8 mouse cellular contexts compared by ENCODE assay signal in genomic region chr16:37539611-37540580, GRCm38 (mm10). TPM values are rescaled to one million over a fixed set of nuclear protein-coding genes. Genes with fewer than 3 reads are reported as not detected.
DNase-seq lines count a peak whose midpoint lies in the region; ATAC-seq and TF ChIP-seq lines count a peak whose summit lies in the region.

Gene Gtf2e1, minus strand, starts transcription at chr16:37539789.
Gene Rabl3, plus strand, starts transcription at chr16:37539885.

- WGBS in hindbrain, embryonic 10.5 days = 2% methylated on average over 41 of the region's 41 CpGs
- WGBS in lung, postnatal 0 days = 2% methylated on average over 41 of the region's 41 CpGs

- TF ChIP-seq CTCF in lung, postnatal 0 days (IDR thresholded peaks at IDR 0.05) = peak; percentile 28

- peak within 1 kb of the TSS; percentile 90 for H3K4me3 ChIP-seq in hindbrain, embryonic 10.5 days
- H3K4me3 ChIP-seq in lung, postnatal 0 days (ENCODE audit: low read depth, low read length) = peak within 1 kb of the TSS; percentile 61

- H3K27ac ChIP-seq in hindbrain, embryonic 10.5 days = peak within 1 kb of the TSS; percentile 99
- peak within 1 kb of the TSS; percentile 87 for H3K27ac ChIP-seq in lung, postnatal 0 days (ENCODE audit: low read length)

- H3K9me3 ChIP-seq in hindbrain, embryonic 10.5 days = no peaks in the 10 kb centered on the region
- no peaks in the 10 kb centered on the region for H3K9me3 ChIP-seq in lung, postnatal 0 days (ENCODE audit: low read length)

- H3K9ac ChIP-seq in lung, postnatal 0 days (replicated peaks; ENCODE audit: low read depth) = peak within 1 kb of the TSS; percentile 83

- peak; percentile 97 for DNase-seq in MN1 (ENCODE audit: low spot score)
- DNase-seq in cerebellum, adult 9-10 months = peak; percentile 99
- DNase-seq in hindbrain, embryonic 10.5 days (ENCODE audit: low spot score) = peak; percentile 96
- DNase-seq in layer of hippocampus, adult 9-11 months = peak; percentile 99
- peak; percentile 99 for DNase-seq in lung, postnatal 0 days (ENCODE audit: low spot score)
- DNase-seq in ovary, postnatal 14 days (ENCODE audit: low spot score) = peak; percentile 94
- peak; percentile 95 for DNase-seq in thymus, postnatal 14 days

- H3K36me3 ChIP-seq in hindbrain, embryonic 10.5 days = peaks cover 20% of the 10 kb centered on the region
- no peaks in the 10 kb centered on the region; the same call in 1 of the 2 replicates for H3K36me3 ChIP-seq in lung, postnatal 0 days (ENCODE audit: insufficient read depth, low read length)

- peak; percentile 97 for ATAC-seq in frontal cortex, adult (ENCODE audit: low TSS enrichment)
- peak; percentile 100 for ATAC-seq in lung, postnatal 0 days

- 0 out of 2 replicates have a peak, but pooled peaks have one; percentile 12 for TF ChIP-seq EP300 in lung, postnatal 0 days (IDR thresholded peaks at IDR 0.05)

- peaks cover 23% of the 10 kb centered on the region for H3K4me1 ChIP-seq in hindbrain, embryonic 10.5 days (replicated peaks)
- H3K4me1 ChIP-seq in lung, postnatal 0 days (ENCODE audit: insufficient read depth, low read depth, low read length) = peaks cover 7% of the 10 kb centered on the region; the same call in 1 of the 2 replicates

- no peaks in the 10 kb centered on the region for H3K27me3 ChIP-seq in hindbrain, embryonic 10.5 days (ENCODE audit: insufficient read depth, poor library complexity, severe bottlenecking)
- H3K27me3 ChIP-seq in lung, postnatal 0 days (replicated peaks; ENCODE audit: insufficient read depth, low read length) = no peaks in the 10 kb centered on the region

- peak within 1 kb of the TSS; percentile 84 for H3K4me2 ChIP-seq in lung, postnatal 0 days (replicated peaks; ENCODE audit: low read depth, low read length)

RNA-seq across cellular contexts. Expression of gene Gtf2e1, which starts in this region (rescaled TPM):
- polyA plus RNA-seq in hindbrain, embryonic 10.5 days (2016; fragmentation: Nextera tagmentation; extraction: Ambion mirVana) = 47.5 and 49.5 TPM in 2 replicates
- polyA plus RNA-seq in lung, postnatal 0 days (2015; fragmentation: Nextera tagmentation; extraction: Ambion mirVana) = 9.5 and 10.4 TPM in 2 replicates

RNA-seq across cellular contexts. Expression of gene Rabl3, which starts in this region (rescaled TPM):
- polyA plus RNA-seq in hindbrain, embryonic 10.5 days (2016; fragmentation: Nextera tagmentation; extraction: Ambion mirVana) = 38.3 and 40.5 TPM in 2 replicates
- polyA plus RNA-seq in lung, postnatal 0 days (2015; fragmentation: Nextera tagmentation; extraction: Ambion mirVana) = 11.3 and 12.0 TPM in 2 replicates

Comparison
In these comparisons a context has a peak if more than half of its experiments do, and no peak if none do; other contexts are left out.
1. Peak in every context shown above with its lines: DNase-seq, ATAC-seq, H3K4me3 ChIP-seq and H3K27ac ChIP-seq.